Mouse (Mus musculus): ENCODE data around the gene Btbd35f2. TPM values are rescaled to one million over a fixed set of nuclear protein-coding genes. Genes with fewer than 3 reads are reported as not detected.

The Btbd35f2 gene
- not detected in 2 replicates for polyA plus RNA-seq (2012)

GRCm38 (mm10) chrX:32278094-32278493, at the start of gene Btbd35f2:
Gene Btbd35f2, plus strand, starts transcription at chrX:32278394.

Other genes with a start within 250 kb of the Btbd35f2 start
- gene Btbd35f22, start 230.6 kb upstream of the Btbd35f2 start, polyA plus RNA-seq (2012), result not detected in 2 replicates

Measured in megakaryocyte-erythroid progenitor cell, adult 5 weeks (primary cell).